Mouse (Mus musculus) c-Kit-negative CD71-positive TER-119-positive erythroid progenitor cells, embryonic 14.5 days (primary cell): Measurements from ENCODE around the gene Scn8a.
"Not testable (repeated sequence)": the region's sequence is repeated elsewhere in the genome, so short reads cannot be mapped to it uniquely, and the experiment has no call there.

Experiments
- DNase-seq: peaks from one replicate; pipeline ENCODE4 v3.0.0-alpha.2; 2013; ENCODE audit warnings: low read depth, low spot score

The Scn8a gene

DNA sequence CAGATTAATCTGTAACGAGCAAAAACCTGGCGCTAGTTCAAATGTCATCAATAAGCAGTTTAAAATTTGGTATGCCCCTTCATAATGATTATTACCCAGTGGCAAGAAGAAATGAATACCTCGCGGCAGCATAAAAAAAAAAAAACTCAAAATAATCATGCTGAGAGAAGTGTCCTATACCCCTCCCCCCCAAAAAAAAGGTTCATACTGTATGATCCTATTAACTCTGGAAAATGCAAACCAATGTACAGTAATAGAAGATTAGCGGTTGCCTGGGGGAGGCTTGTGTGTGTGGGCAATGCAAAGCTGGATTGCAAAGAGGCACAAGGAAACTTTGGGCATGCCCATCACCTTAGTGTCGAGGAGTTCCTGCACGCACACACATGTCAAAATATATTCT lies at the start of gene Scn8a:
TSS of gene Scn8a (plus strand) at position 301 of the 400 bp plus-strand sequence.
- no peak for DNase-seq

DNA sequence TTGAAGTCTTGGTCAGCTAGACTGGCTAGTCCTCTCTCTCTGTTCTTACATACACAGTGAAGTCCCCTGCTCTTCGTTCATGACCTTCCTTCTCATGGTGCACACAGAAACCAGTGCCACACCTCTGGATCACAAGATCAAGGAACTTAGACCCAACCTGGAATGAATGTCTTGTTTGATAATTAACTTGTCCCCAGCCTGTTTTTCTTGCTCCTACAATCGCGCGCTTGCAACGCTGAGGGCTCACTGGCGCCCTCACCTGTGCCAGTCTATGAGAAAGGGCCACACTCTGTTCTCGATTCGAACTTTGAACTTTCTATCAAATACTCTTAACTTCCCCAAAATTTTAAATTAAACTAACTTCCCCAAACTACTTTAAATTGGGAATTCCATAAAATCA lies 47.8 kb upstream of the Scn8a start:
- no peak for DNase-seq

DNA sequence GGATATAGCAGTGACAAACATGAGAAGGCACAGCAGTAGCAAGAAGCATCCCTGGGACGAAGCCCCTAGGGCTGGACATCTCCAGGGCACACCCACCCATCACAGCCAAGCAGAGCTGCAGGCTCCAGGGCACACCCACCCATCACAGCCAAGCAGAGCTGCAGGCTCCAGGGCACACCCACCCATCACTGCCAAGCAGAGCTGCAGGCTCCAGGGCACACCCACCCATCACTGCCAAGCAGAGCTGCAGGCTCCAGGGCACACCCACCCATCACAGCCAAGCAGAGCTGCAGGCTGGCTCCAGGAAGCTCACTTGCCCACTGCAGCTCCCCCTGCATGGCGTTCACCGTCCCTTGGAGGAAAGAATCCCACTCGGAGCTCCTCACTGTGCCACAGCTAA lies 47.3 kb upstream of the Scn8a start:
- not testable (repeated sequence) for DNase-seq

DNA sequence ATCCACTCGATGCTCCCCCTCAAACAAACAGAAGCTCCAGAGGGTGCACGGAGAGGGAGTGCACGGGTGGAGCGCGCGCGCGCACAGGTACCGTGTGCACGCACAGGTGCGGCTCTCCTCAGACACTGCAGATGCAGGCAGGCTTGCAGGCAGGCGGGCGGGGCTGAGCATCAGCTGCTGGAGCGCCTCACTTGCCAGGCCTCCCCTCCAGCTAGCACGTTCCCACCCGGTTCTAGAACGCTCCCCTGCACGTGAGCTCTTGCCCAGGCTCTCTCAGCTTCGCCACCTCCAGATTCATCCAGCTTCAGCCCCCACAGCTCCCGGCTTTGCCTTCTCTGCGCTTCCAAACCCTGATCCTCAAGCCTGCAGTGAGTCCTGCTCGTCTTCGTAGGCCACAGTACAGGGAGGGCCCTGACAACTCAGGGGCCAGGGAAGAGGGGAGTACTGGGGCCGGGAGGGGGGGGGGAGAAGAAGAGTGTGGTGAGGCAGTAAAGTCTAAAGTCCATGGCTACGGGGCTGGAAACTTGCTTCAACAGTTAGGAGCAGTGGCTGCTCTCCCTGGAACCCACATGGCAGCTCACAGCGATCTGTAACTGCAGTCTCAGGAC lies 44.3 kb upstream of the Scn8a start:
- no peak for DNase-seq

DNA sequence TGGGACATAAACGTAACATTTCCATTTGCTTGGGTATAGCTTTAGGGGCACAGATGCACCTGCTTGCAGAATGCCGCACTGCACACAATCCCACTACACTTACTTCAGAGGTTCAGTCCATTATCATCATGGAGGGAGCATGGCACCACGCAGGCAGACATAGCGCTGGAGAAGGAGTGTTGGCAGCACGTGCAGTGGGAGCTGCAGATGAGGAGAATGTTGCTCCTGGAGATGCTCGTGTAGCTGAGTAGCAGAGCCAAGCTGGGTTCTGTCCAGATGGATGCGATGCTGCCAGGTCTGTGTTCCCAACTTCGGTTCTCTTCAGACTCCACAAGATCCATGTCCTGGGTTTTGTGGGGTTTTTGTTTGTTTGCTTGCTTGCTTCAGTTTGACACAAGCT lies 43.6 kb upstream of the Scn8a start:
- no peak for DNase-seq

DNA sequence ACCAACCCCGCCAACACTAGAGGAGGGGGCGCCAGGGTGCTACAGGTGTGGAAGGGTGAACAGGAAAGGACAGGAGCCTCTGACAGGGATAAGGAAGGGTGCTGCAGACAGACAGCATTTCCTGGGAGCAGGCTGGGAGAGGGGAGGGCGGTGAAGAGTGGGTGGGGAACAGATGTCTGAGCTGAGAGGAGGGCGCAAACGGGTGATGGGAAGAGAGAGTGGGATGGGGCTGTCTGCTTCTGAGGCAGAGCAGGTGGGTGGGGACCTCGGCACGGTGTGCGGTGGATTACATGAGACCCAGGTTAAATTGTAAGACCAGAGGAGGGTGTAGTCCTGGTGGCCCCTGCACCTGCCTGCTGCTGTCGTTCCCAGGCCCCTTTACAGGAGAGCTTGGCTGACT lies 39.9 kb upstream of the Scn8a start:
- DNase-seq = no peak

DNA sequence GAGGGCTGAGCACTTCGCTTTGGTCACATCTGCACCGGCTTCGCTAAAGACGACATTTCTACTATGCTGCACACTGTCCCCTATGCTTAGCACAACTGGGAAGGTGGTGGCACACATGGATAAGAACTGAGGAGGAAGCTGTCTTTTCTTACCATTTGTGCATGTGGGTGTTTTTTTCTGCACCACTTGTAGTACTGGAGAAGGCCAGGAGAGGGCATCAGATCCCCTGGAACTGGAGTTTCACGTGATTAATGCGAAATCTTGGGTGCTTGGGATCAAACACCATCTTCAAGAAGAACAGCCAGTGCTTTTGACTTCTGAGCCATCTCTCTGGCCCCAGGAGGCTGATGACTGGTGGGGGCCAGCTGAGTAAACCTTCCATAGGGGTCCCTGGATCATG lies 39.0 kb upstream of the Scn8a start:
- peak; percentile 15 for DNase-seq

DNA sequence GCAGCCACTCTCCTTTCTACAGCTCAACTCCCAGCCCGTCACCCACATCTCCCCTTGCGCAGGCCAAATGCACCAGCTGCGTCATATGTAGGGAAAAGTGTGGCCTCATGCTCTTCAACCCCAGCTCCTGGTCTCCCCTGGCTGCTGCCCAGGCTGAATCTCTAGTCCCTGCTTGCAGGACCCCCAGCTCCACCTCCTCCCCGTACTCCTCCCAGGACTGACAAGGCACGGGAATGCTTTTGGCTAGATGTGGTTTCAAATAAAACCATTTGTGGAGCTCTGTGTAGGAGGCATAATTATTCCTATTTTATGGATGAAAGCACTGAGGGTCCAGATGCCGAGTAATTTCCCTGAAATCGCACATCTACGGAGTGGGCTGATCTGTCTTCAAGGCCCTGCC lies 37.5 kb upstream of the Scn8a start:
- no peak for DNase-seq

DNA sequence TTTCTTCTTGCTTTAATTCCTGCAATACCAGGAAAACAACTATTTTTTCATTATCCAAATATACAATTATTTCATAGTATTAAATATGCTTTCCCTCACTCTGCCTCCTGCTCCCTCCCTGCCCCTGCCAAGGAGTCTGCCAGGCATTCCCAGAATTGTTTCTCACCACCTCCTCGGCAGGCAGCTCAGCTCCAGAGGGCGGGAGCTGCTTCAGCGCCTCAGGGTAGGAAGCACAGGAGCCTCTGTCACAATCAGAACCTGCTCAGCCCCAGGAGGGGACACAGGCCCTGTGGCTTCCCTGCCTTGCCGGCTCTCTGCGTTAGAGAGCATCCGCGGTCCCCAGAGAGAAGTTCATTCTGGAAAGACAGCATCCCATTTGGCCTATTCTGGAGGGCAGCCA lies 36.9 kb upstream of the Scn8a start:
- DNase-seq = no peak

DNA sequence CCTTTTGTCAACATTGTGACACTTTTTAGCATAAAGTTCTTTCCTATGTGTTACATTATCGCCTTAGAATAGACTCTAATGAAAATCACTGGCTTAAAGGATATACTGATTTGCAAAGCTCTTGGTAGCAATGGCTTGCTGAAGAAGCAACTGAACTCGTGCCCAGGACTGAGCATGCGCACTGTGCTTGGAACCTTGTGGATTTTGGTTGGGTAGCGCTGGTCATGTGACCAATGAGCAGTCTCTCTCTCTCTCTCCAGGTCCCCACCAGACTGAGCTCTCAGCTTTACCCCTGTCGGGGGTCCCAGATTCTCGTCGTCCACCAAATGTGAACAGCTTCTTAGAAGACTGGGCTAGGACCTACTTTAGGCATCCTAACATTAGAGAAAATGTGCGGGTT lies 32.9 kb upstream of the Scn8a start:
- DNase-seq = no peak

DNA sequence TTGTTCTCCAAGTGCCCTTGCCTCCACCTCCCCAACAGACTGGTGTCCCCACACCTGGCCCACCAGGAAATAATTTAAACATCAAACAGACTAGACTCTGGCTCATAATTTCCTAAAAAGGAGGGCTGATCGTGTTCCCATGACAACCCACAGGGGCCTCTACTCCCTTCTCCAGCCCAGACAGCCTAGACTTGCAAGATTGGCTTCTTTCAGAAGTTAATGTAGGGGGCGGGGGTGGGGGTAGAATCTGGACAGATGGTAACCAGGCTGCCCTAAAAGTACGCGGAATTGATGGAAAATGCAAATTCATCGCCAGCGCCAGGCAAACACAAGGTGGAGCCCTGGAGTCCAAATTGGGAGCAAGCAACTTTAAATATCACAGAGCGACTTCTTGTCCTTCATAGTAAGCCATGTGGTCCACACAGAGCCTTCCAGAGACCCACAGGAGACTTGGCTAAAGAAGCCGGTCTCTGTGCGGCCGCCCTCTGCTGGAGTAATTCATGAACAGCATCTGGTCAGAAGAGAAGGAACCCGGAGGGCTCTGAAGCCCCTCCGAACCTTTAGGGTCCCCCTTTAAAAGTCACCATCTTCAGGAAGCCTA lies 31.0 kb upstream of the Scn8a start:
- no peak for DNase-seq

DNA sequence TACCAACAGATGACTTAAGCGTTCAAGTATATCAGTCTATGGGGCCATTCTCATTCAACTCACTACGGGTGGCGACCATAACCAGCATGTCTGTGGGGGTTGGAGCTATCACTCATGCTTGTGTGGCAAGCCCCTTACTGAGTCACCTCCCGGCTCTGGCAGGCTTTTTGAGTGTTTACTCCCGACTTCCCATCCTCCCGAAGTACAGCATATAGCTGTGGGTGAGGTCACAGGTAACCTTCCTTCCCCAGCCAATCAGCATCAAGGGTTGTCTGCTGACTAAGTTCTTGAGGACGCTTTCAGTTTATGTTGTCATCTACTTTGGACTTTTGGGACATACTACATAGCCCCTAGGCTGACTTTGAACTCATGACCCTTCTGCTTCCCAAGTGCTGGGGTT lies 25.3 kb upstream of the Scn8a start:
- no peak for DNase-seq

DNA sequence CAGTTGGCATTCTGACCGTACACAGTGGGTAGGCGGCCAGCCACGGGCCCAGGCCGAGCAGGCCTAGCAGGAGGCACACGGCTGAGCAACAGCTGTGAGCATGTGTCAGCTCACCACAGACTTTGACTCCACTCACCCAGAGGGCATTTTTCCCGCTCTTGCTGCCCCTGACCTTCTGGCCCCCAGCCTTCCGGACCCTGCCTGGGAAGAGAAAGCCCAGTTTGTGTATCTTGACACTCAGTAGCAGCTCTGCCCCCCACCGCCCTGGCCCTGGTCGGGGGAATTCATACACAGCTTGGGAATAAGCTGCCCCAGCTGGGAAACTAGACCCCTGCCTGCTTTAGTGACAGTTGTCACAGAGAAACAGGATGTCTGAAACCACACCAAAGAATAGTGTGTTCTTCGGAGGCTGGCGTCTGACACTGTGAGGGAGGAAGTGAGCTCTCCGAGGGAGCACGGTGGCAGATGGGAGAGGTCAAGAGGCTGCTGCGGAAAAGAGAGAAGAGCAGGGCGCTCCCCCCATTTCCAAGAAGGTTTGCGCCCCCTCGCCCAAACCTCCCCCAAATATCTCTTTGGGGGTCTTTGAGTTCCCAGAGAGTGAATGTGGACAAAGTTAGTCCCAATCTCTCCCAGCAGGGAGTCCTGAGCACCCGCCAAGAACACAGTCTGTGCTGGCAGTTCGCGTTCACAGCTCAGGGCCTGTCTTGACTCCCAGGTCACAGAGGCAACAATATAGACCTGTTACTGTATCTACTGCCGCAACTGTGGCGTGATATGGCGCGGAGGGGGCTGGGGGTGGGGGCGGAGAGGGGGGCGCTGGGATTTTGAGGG lies 24.4 kb upstream of the Scn8a start:
- DNase-seq = no peak

DNA sequence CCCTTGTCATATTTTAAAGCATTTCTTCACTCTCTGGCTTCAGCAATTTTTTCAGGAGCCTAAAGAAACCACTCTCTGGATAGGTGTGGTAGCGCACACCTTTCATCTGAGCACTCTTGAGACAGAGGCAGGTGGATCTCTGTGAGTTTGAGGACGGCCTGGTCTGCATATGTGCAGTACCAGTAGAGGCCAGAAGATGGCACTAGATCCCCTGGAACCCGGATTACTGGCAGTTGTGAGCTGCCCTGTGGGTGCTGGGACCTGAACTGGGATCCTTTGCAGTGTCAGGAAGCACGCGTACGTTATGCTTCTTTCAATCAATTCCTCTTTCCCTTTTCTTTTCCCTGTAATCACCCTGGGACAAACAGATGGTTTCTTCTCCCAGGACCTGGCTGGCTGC lies 22.5 kb upstream of the Scn8a start:
- DNase-seq = no peak

DNA sequence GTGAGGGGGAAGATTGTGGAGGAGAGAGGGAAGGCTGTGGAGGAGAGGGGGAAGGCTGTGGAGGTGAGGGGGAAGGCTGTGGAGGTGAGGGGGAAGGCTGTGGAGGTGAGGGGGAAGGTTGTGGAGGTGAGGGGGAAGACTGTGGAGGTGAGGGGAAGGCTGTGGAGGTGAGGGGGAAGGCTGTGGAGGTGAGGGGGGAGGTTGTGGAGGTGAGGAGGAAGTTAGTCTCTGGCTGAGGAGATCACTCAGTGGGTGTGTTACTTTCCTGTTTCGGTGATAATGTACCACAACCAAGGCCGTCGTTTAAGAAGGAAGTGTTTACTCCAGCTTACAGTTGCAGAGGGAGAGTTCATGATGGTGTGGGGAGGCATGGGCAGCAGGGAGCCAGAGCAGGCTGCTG lies 12.1 kb upstream of the Scn8a start:
- no peak for DNase-seq

DNA sequence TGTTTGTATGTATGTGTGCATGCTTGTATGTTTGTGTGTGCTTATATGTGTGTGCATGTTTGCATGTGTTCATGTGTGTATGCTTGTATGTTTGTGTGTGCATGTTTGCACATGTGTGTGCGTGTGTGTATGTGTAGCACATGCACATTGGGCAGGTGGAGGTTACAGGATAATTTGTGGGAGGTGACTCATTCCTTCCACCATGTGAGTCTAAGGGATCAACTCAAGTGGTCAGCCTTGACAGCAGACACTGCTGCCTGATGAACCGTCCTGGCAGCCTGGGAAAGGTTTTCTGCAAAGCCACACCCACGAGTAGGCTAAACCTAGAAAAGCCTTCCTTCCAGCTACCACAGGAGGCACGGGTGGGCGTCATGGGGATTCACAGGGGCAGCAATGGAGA lies 8.8 kb upstream of the Scn8a start:
- no peak for DNase-seq

DNA sequence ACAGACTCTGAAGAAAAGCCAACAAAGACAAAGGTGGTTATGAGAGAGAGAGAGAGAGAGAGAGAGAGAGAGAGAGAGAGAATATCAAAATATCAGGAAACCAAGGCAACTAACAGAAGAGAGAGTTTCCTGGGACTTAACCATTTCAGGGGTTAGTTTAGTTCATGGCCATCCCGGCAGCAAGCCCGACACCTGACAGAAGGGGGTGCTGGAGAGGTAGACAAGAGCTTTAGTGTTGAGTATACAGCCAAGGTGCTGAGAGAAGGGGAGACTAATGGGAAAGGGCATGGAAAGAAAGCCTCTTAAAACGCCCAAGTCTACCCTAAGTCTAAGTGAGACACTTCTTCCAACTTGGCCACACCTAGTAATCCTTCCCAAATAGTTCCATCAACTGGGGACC lies 4.1 kb upstream of the Scn8a start:
- no peak for DNase-seq

DNA sequence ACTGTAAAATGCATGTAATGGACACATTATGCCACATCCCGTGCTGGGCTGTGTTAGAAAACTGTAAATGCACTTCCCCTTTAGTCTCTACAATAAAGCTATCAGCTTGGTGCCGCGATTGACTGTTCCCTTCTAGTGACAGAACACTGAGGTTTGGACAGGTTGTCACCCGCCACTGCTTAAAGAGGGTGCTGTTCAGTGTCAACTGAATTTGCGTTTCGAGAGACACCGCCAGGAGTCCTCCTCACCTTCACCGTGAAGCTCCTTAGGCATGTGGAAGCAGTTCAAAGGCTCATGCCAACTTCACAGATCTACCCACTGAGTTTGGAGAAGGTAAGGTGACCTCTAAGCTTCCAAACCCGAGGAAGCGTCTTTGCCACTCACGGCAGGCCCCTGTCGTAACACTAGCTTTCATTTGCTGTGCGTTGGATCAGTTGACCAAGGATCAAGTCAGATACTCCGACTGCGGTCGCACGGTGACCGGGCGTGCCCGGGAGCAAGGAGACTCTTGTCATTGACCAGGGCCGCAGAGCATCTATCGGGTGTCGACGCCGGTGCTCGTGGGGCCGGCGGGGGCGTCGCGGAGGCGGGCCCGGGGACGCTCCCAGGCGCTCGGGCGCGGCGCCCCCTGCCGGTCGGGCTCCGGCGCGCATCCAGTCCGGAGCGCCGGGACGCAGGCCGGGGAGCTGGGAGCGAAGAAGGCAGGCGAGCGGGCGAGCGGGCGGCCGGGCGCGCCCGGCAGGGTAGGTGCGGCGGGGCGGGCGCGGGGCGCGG lies 530 bp downstream of the Scn8a start:
- no peak for DNase-seq

DNA sequence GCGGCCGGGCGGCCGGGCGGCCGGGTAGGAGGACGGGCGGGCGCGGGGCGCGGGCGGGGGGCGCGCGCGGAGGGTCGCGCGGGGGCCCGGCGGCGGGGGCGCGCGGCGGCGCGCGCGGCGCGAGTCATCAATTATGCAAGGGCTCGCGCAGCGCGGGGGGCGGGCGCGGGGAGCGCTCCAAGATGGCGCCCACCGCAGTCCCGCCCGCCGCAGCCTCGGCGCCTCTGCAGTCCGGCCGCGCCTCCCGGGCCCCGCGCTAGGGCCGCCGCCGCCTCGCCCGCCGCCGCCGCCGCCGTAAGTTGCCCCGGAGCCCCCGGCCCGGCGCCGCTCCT lies 1.1 kb downstream of the Scn8a start:
- DNase-seq = no peak

DNA sequence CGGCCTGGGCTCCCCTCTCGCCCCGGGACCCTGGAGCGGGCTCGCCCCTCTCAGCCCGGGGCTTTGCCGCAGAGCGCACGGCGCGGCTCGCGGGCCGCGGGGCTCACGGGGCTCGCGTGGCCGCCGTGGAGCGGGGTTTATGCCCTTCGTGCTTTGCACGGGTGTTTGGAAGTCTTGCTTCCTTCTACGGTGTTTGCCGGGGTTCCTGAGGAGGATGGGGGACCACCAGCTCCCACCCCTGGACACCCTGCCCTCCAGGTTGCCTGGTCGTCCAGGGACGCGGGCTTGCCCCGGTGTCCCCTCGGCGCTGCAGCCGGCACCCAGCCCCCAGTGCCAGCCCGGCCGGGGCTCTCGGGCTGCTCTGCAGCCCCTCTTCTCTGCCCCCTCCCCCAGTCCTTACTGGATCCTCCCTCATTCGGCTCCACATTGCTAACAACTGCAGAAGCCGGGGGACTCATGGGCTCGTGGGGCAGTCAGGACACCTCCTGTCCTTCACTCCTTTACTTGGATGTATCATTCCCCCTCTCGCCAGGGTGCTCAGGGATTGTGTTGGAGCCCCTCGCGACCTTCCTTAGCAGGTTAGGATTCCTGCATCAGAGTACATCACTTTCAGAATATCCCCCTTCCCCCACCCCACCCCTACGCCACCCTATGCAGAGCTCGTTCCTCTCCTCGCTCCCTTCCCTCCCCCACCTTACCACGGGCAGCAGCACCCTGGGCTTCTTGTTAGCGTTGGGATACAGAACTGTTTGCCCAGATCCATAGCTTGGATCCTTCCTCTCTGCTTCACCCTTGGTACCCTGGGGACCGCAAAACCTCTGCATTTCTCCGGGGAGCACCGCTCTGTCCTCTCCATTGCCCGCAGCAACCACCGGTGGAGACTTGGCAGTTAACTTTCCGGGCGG lies 1.7 kb downstream of the Scn8a start:
- no peak for DNase-seq

DNA sequence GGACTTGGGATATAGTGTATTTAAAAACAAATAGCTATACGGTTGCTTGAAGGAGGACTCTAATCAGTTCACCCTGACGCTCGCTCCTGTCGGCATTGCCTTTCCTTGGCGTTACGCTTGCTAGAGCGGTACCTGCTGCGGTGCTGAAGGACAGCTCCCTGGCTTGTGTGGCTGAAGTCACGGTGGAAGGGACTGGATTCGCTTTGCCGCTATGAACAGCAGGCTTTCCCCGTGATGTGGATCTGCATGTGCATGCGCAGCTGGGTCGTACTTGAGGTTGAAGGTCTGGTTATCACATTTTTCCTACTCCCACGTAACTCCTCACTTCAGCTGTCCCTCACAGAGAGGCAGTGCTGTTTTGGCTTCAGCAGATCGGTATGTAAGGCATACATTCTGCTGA lies 3.5 kb downstream of the Scn8a start:
- DNase-seq = no peak
